Mouse (Mus musculus) forelimb bud, embryonic 11.5 days (tissue): ENCODE measurements around the gene Wdhd1.
"Not testable (repeated sequence)": the region's sequence is repeated elsewhere in the genome, so short reads cannot be mapped to it uniquely, and the experiment has no call there.

Experiments used
- DNase-seq: peaks from one replicate; pipeline ENCODE4 v3.0.0-alpha.2; 2012; ENCODE audit warnings: low read depth, low spot score

Gene Wdhd1

DNA sequence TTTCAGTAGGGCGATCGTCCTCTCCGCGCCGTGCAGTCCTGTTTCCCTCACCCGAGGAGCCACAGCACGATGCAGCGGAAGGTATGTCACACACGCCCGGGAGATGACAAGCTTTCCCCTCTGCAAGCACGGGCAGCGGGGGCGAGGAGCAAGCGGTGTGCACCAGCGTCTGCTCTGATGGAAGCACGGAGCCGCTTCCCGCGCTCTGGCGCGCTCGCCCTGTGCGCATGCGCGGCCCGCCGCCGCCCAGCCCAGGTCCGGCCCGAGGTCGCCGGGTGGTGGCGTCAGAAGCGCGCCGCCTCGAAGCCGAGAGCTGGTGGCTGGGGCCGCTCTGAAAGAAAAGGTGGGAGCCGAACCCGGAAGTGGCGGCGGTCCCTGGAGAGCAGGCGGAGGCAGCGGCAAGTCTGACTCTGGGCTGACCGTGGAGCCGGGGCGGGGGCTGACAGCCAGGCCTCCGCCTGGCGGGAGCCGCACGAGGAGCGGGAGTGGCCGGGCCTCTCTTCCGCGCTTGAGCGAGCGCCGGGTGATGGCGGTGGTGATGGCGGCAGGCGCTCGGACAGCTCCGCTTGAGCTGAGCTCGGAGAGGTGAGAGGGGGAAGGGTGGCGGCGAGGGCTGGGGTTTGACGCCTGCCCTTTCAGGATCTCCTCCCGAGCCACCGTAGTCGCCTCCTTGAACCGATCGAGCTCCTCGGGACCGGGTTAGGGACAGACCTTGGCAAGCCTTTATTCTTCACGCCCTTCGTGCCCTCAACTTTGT is at the start of gene Wdhd1, which contains the start of gene Socs4:
Gene Wdhd1 (minus strand): TSS at position 221 of the 757 bp plus-strand sequence.
Gene Socs4 (plus strand): TSS at position 295 of the 757 bp plus-strand sequence.
- DNase-seq = peak; percentile 93

DNA sequence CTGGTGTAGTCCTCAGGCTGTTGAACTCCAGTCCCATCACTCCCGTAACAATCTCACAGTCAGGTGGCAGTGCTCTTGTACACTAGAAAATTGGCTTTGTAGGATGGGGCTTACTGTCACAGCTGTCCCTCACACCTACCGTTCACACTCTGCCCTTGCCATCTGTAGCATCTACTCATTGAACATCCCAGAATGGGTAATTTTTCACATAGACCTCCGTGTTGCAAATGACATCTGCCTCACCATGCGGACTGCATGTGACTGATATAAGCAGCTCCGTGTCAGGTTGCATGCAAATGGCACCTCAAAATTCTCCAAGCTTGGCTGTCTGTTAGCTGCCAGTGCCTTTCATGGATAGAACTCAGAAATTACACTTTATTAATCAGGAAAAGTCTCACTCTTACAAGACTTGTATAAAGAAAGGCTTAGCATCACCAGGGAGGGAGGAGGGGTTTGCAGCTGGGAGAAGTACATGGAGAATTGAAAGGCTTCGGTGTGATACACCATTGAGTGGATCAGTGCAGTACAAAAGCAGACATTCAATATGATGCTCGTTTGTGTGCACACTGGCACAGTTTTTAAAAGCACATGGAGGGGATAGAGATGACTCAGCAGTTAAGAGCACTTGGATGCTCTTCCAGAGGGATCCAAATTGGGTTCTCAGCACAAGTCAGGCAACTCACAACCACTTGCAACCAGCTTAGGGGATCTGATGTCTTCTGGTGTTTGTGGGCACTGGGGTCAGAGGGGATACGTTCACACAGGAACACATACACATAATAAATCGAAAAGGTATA is 49.5 kb upstream of the Wdhd1 start:
- no peak for DNase-seq

DNA sequence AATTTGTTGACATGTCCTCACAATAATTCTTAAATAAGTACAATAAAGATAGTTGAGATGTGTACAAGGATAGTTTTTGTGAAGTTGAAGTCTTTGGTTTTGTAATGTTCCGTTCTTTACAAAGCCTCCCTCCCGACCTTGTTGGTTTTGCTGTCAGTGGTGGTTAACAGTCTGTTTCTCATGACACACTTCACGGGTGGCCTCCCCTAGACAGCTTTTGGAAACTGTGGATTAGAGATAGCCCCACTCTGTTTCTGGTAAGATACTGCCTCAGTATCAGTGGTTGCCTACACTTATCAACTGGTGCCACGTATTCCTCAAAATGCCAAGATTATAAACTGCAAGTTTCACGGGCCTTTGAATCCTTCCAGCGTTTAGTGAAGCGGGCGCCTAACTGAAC is 44.9 kb upstream of the Wdhd1 start:
- not testable (repeated sequence) for DNase-seq

DNA sequence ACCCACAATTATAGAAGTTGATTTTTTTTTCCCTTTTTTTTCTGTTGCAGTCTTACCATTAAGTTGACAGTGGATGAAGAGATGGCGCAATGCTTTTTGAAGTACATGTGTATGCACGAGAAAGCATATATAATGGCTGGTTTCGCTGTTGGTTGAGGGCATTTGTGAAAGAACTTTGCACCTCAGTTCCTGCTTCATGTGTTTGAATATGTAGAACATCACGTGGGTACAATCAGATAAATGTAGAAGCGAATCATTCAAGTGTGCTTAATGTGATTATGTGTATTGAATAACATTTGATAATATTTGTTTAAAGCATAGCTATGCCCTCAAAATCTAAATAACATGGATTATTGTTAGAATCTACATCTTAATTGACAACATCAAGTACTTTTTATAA is 42.7 kb upstream of the Wdhd1 start:
- no peak for DNase-seq

DNA sequence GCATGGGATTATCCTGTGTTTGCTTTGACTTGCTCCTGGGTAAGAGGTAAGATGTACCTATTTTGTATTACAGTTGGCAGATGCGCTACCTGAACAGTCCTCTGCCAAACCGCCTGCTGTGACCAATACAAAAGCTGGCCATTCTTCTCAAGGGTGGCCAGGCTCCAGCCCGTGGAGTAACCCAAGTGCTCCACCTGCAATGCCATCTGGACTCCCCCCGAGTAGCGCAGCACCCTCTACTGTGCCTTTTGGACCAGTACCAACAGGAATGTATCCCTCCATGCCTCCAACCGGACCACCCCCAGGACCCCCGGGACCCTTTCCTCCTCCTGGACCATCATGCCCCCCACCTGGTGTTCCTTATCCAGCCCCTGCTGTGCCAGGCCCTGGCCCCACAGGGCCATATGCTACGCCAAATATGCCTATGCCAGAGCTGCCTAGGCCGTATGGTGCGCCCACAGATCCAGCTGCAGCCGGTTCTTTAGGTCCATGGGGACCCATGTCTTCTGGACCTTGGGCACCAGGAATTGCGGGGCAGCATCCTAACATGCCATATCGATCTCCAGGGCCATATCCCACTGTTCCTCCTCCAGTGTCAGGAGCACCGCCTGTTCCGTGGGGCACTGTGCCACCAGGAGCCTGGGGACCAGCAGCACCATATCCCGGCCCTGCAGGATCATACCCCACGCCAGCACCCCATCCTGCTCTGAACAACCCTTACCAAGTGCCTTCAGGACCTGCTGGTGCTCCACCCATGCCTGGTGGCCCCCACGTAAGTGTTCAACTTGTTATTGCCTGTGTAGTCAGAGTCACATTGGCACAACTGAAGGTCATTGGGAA is 33.9 kb upstream of the Wdhd1 start:
- DNase-seq = no peak

DNA sequence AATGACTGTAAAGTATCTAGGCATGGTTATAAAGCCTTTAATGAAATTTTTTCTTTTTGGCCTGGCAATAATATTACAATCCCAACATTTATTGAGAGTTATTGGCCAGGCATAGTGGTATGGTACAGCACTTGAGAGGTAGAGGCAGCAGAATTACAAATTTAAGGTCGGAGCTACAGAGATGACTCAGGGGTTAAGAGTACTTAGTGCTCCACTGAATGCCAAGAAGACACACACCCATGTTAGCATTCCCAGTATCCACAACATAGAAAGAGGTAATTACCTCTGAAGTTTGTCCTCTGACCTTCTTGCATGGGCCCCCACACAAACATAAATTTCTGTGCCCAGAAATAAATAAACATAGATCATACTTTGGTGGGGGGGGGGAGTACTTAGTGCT is 32.4 kb upstream of the Wdhd1 start:
- DNase-seq = no peak

DNA sequence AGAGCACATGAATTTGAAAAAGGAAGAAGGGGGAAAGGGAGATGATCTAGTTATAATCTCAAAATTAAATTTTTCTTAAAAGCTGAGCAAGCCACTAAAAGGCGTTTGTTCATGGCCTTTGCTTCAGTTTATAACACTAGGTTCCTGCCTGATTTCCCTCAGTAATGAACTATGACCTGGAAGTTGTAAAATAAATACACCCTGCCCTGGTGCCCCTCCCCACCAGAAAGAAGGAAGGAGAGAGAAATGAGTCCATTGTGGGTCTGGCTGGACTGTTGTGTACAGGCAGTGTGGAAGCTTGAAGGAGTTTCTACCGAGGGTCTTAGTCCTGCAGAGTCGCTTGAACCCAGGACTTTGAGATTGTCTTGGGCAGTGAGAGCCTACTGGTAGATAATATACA is 31.0 kb upstream of the Wdhd1 start:
- no peak for DNase-seq

- DNase-seq = no peak
These were observed 29.3 kb upstream of the Wdhd1 start for GRCm38 (mm10) chr14:47305933-47306332.

GRCm38 (mm10) chr14:47304814-47305405 is 28.3 kb upstream of the Wdhd1 start:
- no peak for DNase-seq

DNA sequence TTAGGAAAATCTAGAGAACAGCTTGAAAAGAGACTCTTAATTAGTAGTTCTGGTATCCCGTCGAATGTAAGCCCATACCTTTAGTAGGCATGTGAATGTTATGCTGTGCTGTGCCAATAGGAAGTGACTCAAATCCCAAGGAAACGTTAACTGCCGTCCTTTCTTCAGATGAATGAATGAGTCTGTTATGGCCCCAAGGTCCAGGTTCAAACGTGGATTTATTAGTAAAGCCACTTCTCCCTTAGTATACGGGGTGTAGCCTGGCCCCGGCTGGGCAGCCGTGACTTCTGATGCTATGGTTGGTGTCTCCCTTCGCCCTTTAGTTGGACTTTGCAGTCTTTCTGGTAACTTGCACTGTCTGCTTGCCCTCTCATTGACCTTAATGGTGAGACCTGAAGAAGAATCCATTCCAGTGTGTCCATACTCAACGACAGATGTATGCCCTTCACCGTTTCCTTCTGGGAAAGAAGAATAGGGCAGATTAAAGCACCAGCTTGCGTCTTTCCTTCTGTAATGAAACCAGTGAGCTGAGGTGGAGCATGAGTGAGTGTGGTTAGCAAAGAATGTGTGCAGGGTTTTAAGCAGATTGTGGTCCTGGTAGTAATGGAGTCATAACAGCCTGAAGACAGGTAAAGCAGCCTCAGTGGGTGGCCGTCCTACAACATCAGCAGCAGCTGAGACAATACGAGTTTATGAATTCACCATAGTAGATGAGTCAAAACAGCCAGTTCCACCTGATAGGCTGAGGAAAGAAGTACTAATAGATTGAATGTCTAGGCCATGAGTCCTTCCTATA is 26.4 kb upstream of the Wdhd1 start:
- DNase-seq = no peak

DNA sequence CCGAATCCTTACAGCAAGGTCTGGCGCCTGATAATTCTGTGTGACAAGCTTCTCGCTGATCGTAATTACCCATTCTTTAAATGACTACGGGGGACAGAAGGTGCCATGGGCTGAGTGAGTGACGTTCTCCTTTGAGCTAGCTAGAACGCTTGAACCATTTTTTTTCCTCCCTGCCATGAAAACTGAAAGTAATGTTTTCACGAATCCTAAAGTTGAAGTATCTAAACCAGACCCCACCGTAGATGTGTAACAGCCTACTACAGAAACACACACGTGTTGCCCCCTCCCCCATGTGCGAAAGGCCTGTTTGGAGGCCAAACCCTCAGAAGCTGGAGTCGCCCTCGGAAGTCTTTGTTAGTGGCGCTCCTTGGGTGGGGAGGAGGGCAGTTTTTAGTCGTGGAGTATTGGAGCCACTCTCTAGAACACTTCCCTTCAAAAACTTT is 22.2 kb upstream of the Wdhd1 start:
- DNase-seq = peak; percentile 55

- peak; percentile 68 for DNase-seq
These were observed 21.7 kb upstream of the Wdhd1 start for GRCm38 (mm10) chr14:47298408-47298792.

DNA sequence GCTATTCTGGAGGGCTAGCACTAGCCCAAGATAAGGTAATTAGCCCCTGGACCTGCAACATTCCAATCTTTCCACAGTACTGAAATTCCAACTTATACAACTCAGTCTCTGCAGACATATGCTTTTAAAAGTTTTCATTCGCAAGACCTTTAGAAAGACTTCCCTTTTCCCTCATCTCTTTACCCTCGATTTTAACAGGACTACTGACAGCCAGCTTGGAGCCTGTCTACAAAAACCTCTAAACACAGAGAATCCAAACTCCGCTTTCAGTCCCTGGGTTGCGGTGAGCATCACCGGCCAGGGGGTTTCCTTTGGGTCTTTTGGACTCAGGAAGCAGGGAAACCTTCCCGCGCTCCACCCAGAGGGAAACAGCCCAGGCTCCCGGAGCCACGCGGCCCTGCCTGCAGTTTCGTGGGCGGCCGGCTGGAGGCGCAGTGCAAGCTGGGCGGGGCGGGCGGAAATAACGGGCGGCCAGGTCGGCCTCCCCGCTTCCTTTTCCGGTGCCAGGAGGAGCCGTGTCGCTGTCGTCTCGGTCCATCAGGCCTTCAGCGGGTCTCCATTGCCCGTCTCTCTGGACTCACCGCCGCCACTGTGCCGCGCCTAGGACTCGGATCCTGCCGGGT is 21.2 kb upstream of the Wdhd1 start, which contains the start of gene Mapk1ip1l:
Gene Mapk1ip1l (plus strand): TSS at position 482 of the 623 bp plus-strand sequence.
- DNase-seq = peak; percentile 81

GRCm38 (mm10) chr14:47296232-47296631 is 19.6 kb upstream of the Wdhd1 start:
- DNase-seq = no peak

- DNase-seq = no peak
These were observed 17.5 kb upstream of the Wdhd1 start for GRCm38 (mm10) chr14:47294136-47294535.

GRCm38 (mm10) chr14:47291772-47292171 is 15.1 kb upstream of the Wdhd1 start:
- DNase-seq = no peak

DNA sequence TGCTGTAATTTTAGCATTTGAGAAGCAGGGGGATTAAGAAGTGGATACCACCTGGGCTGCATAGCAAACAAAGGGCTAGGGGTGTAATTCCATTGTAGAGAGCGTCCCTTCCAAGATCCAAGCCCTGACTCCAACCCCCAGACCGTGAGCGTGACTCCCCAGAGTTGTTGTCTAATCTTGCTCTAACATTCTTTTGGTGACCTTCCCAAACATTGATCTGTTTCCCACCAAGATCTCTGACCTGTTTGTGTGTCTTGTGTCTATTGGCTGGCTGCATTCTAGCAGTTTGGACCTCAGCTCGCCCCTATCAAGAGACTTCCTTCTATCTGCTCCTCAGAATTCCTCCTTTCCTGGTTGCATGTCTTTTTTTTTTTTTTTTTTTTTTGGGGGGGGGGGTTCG is 10.4 kb upstream of the Wdhd1 start:
- DNase-seq = no peak

- no peak for DNase-seq
These were observed 9.6 kb upstream of the Wdhd1 start for GRCm38 (mm10) chr14:47286215-47286614.

GRCm38 (mm10) chr14:47285271-47285670 is 8.6 kb upstream of the Wdhd1 start:
- no peak for DNase-seq

GRCm38 (mm10) chr14:47283568-47283967 is 6.9 kb upstream of the Wdhd1 start:
- DNase-seq = no peak
